Mouse (Mus musculus) lung, embryonic 14.5 days (tissue): ENCODE measurements around the gene Sult2a3. TPM values are rescaled to one million over a fixed set of nuclear protein-coding genes. Genes with fewer than 3 reads are reported as not detected.
"Not testable (repeated sequence)": the region's sequence is repeated elsewhere in the genome, so short reads cannot be mapped to it uniquely, and the experiment has no call there.

Source experiments
- ATAC-seq: fragments of 200-750 bp; cut with Nextera tagmentation; 2 replicates; pipeline ENCODE4 v1.8.0; 2017; ENCODE audit warnings: mild to moderate bottlenecking, moderate TSS enrichment, moderate library complexity; ENCODE audit not compliant: insufficient read depth
- DNase-seq: peaks from one replicate; pipeline ENCODE4 v3.0.0-alpha.2; 2015
- H3K27ac ChIP-seq: fragments of 300-500 bp; sonication (generic); 2 replicates; pipeline ENCODE4 v1.5.1; 2014; ENCODE audit warnings: low read depth, mild to moderate bottlenecking, moderate library complexity
- H3K27me3 ChIP-seq: fragments of 300-500 bp; sonication (generic); 2 replicates; pipeline ENCODE4 v1.6.1; 2014; ENCODE audit warnings: low read length, control low read depth; ENCODE audit not compliant: insufficient read depth
- H3K36me3 ChIP-seq: fragments of 300-500 bp; sonication (generic); 2 replicates; pipeline ENCODE4 v1.6.1; 2014; ENCODE audit warnings: control low read depth; ENCODE audit not compliant: insufficient read depth
- H3K4me1 ChIP-seq: fragments of 300-500 bp; sonication (generic); 2 replicates; pipeline ENCODE4 v1.6.1; 2014; ENCODE audit warnings: antibody characterized with exemption, control low read depth; ENCODE audit not compliant: insufficient read depth
- H3K4me2 ChIP-seq: fragments of 300-500 bp; sonication (generic); 2 replicates; pipeline ENCODE4 v1.6.1; 2014; ENCODE audit warnings: mild to moderate bottlenecking
- H3K4me3 ChIP-seq: fragments of 300-500 bp; sonication (generic); 2 replicates; pipeline ENCODE4 v1.5.1; 2014; ENCODE audit warnings: low read depth, low read length
- H3K9ac ChIP-seq: fragments of 300-500 bp; sonication (generic); 2 replicates; pipeline ENCODE4 v1.6.1; 2014
- H3K9me3 ChIP-seq: fragments of 300-500 bp; sonication (generic); 2 replicates; pipeline ENCODE4 v1.6.1; 2016; ENCODE audit warnings: low read depth, low read length, control low read depth
- CTCF ChIP-seq: IDR thresholded peaks from 2 replicates; pipeline ENCODE4 v1.5.1; 2016; ENCODE audit warnings: antibody characterized with exemption, low read depth
- WGBS: fragments of 180-500 bp; shearing (Covaris S2); extraction: QIAGEN DNeasy Blood & Tissue Kit; methylation state at CpG from one replicate; pipeline ENCODE4 v1.1.7; 2014; 5-methylcytosine and 5-hydroxymethylcytosine counted together
- polyA plus RNA-seq: library from polyadenylated mRNA; unstranded; fragments of >200 nt; fragmentation: Nextera tagmentation; extraction: Ambion mirVana; gene quantifications from 2 replicates; pipeline ENCODE4 v1.2.1, GENCODE M21; 2014

The Sult2a3 gene
- not detected in 2 replicates for polyA plus RNA-seq

DNA sequence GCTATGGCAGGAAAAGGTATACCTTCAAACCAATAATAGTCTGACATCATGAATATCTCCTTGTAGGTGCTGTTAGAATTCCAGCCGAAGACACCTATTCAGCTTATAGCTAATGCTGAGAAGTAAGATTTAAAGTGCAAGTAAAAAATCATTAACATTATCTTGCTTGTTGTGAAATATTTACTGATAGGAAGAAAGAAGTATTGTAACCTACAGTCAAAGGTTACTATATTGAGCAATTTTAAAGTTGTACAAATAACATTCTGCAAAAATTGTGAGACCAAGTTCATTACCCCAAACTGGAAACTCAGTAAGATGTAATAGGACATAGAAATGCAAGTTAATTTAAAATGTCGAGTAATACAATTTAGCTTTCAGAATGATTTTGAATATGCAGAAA is at the start of gene Sult2a3:
Gene Sult2a3, minus strand, starts transcription at position 101 of the 400 bp plus-strand sequence.
- Histone ChIP-seq H3K9me3 (no peaks in the 10 kb centered on the region), H3K36me3 (no peaks in the 10 kb centered on the region), H3K4me2 (no peak within 1 kb of the TSS), H3K27ac (no peak within 1 kb of the TSS), H3K4me3 (no peak within 1 kb of the TSS), H3K9ac (no peak within 1 kb of the TSS), H3K4me1 (no peaks in the 10 kb centered on the region), H3K27me3 (no peaks in the 10 kb centered on the region)
- no peak for TF ChIP-seq CTCF
- WGBS, result 80% methylated on average over 2 of the region's 2 CpGs
- no peak for ATAC-seq
- DNase-seq, result no peak

DNA sequence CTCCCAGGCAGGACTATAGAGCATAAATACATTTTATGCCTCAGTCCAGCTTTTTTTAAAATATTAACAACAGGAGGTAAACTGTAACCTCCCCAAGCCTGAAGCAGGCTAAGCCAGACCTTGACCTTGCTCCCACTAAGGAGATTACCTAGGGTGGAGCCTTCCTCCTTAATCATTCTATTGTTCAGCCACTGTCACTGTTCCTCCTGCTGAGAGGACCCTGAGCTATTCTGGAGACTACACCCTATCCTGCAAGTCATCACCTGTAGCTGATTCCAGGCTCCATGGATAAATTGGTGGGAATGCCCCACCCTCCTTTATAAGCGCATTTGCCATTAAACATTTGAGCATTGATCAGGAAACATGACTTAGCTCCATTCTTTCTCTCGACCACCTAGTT is 2.4 kb downstream of the Sult2a3 start:
- ATAC-seq, result no peak
- DNase-seq, result no peak
- 77% methylated on average over 2 of the region's 2 CpGs for WGBS

DNA sequence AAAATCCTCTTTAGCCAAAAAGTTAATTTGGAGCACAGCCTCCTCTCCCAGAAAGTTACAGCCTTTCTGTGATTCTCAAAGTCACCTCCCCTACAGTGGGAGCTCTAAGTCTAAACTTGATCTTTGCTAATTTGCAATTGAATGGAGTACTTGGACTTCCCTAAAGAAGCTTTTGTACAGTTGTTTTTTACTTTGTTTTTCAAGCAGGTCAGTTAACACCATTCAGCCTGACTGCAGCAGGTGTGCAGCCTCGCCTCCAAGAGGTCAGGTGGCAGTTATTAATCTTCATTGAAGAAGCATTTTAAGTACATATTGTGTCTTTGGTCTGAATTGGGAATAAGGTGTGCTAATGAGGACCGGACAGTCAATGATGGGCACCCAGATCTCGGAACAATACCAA is 3.0 kb downstream of the Sult2a3 start:
- H3K27ac ChIP-seq, H3K36me3 ChIP-seq, H3K4me1 ChIP-seq, H3K27me3 ChIP-seq, H3K4me3 ChIP-seq, DNase-seq, H3K9ac ChIP-seq, H3K9me3 ChIP-seq, H3K4me2 ChIP-seq, ATAC-seq: not testable (repeated sequence)
- 56% methylated on average over 3 of the region's 3 CpGs for whole genome bisulfite sequencing

More for the DNA sequence above, 2.4 kb downstream of the Sult2a3 start:
- Histone ChIP-seq H3K27ac (no peak overlapping the region), H3K27me3 (no peaks in the 10 kb centered on the region), H3K36me3 (no peaks in the 10 kb centered on the region), H3K4me1 (no peaks in the 10 kb centered on the region), H3K9me3 (no peaks in the 10 kb centered on the region), H3K4me2 (no peak overlapping the region), H3K9ac (no peak overlapping the region), H3K4me3 (no peak overlapping the region)
- TF ChIP-seq CTCF, result no peak

DNA sequence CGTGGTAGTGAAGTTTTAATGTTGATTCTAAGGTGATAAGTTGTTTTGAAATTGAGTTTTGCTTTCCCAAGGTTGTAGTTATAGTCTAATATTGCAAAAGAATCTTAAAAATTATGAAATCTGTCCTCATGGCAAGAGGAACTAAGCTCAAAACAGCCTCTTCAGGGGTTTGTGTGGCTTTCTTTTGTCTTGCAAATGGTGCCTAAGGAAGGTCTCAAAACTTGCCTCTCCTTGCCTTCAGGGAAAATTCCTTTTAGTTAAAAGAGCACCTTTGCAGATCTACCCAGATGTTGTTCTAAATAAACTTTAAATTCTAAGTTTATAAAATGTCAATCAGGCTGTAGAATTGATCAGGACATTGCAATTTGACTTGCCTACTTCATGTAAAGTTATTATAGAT is 6.1 kb downstream of the Sult2a3 start:
- Histone ChIP-seq H3K4me1 (no peaks in the 10 kb centered on the region), H3K9ac (no peak overlapping the region), H3K27me3 (no peaks in the 10 kb centered on the region), H3K36me3 (no peaks in the 10 kb centered on the region), H3K4me3 (no peak overlapping the region), H3K27ac (no peak overlapping the region), H3K4me2 (no peak overlapping the region), H3K9me3 (no peaks in the 10 kb centered on the region)
- WGBS, result 39% methylated on average over 1 of the region's 1 CpGs
- no peak for DNase-seq
- no peak for TF ChIP-seq CTCF
- no peak for ATAC-seq

DNA sequence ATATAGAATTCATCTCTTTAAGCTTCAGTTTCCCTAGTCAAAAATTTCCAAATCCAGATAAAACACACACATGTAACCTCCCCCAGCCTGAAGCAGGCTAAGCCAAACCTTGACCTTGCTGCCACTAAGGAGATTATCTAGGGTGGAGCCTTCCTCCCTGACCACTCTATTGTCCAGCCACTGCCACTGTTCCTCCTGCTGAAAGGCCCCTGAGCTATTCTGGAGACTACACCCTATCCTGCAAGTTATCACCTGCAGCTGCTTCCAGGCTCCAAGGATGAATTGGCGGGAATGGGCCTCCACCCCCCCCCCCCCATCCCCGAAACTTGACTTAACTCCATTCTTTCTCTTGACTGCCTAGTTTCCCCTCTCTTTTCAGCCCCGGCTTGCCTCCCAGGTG is 8.4 kb downstream of the Sult2a3 start:
- not testable (repeated sequence) for H3K27me3 ChIP-seq, H3K9me3 ChIP-seq, H3K4me2 ChIP-seq, H3K36me3 ChIP-seq, ATAC-seq, H3K27ac ChIP-seq, H3K4me3 ChIP-seq, DNase-seq, H3K4me1 ChIP-seq, H3K9ac ChIP-seq
- WGBS, result 67% methylated on average over 3 of the region's 3 CpGs

DNA sequence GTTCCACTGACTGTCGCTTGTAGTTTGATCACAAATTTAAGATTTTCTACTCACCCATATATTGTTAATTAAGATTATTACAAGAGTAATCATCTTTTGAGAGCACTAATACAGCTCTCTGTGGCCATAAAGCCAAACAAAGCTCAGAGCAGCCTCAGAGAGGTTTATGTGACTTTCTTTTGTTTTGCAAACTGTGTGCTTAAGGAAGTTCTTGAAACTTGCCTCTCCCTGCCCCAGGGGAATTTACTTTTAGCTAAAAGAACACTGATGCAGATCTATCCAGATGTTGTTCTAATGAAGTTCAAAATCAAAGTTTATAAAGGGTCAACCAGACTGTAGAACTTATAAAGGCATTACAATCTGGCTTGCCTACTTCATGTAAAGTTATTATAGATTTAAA is 75.0 kb downstream of the Sult2a3 start:
- not testable (repeated sequence) for H3K27ac ChIP-seq, DNase-seq, H3K9me3 ChIP-seq, ATAC-seq, H3K4me2 ChIP-seq, H3K36me3 ChIP-seq, H3K4me3 ChIP-seq, H3K4me1 ChIP-seq, H3K9ac ChIP-seq, H3K27me3 ChIP-seq
- WGBS, result 68% methylated on average over 1 of the region's 1 CpGs

DNA sequence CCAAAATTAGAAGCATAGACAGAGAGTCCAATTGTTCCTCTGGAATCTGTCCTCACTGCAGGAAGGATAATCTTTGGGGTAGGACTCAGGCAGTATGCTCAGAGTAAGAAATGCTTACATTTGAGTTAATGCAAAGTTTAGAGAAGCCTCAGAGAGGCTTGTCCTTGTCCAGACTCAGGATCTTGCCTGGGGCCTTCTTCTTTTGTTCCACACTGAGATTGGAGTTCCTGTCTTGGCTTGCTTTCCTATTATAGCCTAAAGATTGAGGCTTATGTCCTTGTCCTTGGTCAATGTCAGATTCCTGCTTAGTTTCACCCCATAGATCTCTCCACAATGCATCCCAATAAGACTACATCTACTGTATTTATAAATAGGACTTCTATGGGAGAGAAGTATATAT is 92.0 kb downstream of the Sult2a3 start:
- H3K27ac ChIP-seq, H3K4me3 ChIP-seq, DNase-seq, H3K4me1 ChIP-seq, H3K9me3 ChIP-seq, H3K36me3 ChIP-seq, H3K9ac ChIP-seq, ATAC-seq, H3K4me2 ChIP-seq, H3K27me3 ChIP-seq: not testable (repeated sequence)

Other genes with a start within 250 kb of the Sult2a3 start
- not detected in 2 replicates for gene Sult2a4, start 133.4 kb downstream of the Sult2a3 start, polyA plus RNA-seq
- gene Sult2a6, start 131.8 kb upstream of the Sult2a3 start, polyA plus RNA-seq, result not detected in 2 replicates
- not detected in 2 replicates for gene Obox8, start 210.5 kb upstream of the Sult2a3 start, polyA plus RNA-seq